ENCODE assay signal across 24 mouse cellular contexts in genomic region chr6:30150471-30150870, GRCm38 (mm10).
"Had no signal": no experiment of that assay in that cellular context is flagged by ENCODE, and none has a peak within 500 bp of the region (broad histone marks: within the 10 kb centered on the region; RNA-seq: fewer than 3 reads in every experiment).

No protein-coding gene starts in this region.

- H3K4me3 ChIP-seq: gastrocnemius, adult 2 months; heart, embryonic 10.5 days; heart, embryonic 12.5 days; hindbrain, embryonic 10.5 days; hindbrain, embryonic 12.5 days; intestine, embryonic 15.5 days; layer of hippocampus, adult 2 months; left cerebral cortex, adult 2 months; limb, embryonic 10.5 days; limb, embryonic 12.5 days had no signal

- H3K4me2 ChIP-seq: heart, embryonic 12.5 days; hindbrain, embryonic 12.5 days; hindbrain, embryonic 14.5 days; intestine, embryonic 15.5 days; limb, embryonic 12.5 days had no signal

- H3K4me1 ChIP-seq: intestine, embryonic 15.5 days; limb, embryonic 10.5 days; limb, embryonic 12.5 days had no signal

- H3K27ac ChIP-seq: gastrocnemius, adult 2 months; heart, embryonic 10.5 days; hindbrain, embryonic 10.5 days; hindbrain, embryonic 12.5 days; hindbrain, embryonic 14.5 days; intestine, embryonic 15.5 days; layer of hippocampus, adult 2 months; left cerebral cortex, adult 2 months; limb, embryonic 10.5 days; limb, embryonic 12.5 days had no signal

- H3K9me3 ChIP-seq: heart, embryonic 10.5 days; heart, embryonic 12.5 days; hindbrain, embryonic 10.5 days; hindbrain, embryonic 12.5 days; intestine, embryonic 15.5 days; limb, embryonic 10.5 days; limb, embryonic 12.5 days had no signal

- H3K27me3 ChIP-seq: heart, embryonic 12.5 days; hindbrain, embryonic 12.5 days; intestine, embryonic 15.5 days; limb, embryonic 12.5 days had no signal

- H3K36me3 ChIP-seq: intestine, embryonic 15.5 days had no signal

- H3K9ac ChIP-seq: heart, embryonic 12.5 days; hindbrain, embryonic 12.5 days; hindbrain, embryonic 14.5 days; intestine, embryonic 15.5 days; limb, embryonic 12.5 days had no signal

- ATAC-seq: hindbrain, embryonic 16.5 days; inflammation-experienced regulatory T-cells, adult 6 months; intestine, embryonic 15.5 days; intestine, postnatal 0 days had no signal

- DNase-seq: gastrocnemius, adult 2 months; gastrocnemius, postnatal 10 days; gastrocnemius, postnatal 25 days; heart, adult 18-20 months; heart, postnatal 10 days; heart, postnatal 4 days; kidney, adult 18-20 months; kidney, adult 8-10 months; kidney, postnatal 10 days; kidney, postnatal 25 days; kidney, postnatal 4 days had no signal
